Mouse (Mus musculus): ENCODE measurements around the gene Zfp593. TPM values are rescaled to one million over a fixed set of nuclear protein-coding genes. Genes with fewer than 3 reads are reported as not detected.

Zfp593 gene
- 12.3 TPM for polyA plus RNA-seq (2015; fragmentation: Illumina TruSeq; extraction: RNeasy Lipid Tissue Mini Kit (QIAGEN cat#74804); ENCODE audit: low read depth, low replicate concordance)

GRCm38 (mm10) chr4:134245148-134245843 is at the start of gene Zfp593:
Gene Zfp593, minus strand, starts transcription at chr4:134245592.

GRCm38 (mm10) chr4:134287575-134288025 is 42.2 kb upstream of the Zfp593 start, which contains the start of gene Pdik1l:
Gene Pdik1l, minus strand, starts transcription at chr4:134287895.

DNA sequence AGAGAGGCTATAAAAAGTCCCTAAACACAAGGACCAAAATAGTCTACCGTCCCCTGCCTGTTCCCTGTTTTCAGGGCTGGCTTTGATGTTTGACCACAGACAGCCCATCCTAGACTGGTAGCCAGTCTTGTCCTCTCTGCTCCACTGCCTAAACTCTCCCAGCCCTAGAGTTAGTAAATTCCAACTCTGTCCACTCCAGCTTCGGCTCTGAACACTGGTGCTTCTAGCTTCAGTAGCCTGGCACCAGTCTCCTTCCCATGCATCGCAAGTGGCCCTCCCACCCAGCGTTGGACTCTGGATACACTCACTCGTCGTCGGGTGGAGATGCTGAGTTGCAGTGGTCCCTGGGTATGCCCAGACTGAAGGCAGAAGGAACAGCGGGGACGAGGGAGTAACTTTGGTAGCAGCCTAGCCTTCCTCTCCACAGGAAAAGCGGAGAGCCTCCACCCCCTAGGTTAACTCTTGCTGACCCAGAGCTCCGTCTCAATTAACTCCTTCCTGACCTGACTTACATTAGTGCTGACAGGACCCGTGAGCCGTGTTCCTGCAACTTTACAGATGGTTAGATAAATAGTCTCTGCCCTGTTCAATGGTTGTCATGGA is 8.4 kb upstream of the Zfp593 start, which contains the start of gene Grrp1:
Gene Grrp1 (minus strand): TSS at position 385 of the 603 bp plus-strand sequence.

GRCm38 (mm10) chr4:134246719-134247258 is 1.4 kb upstream of the Zfp593 start, which contains the start of gene Gm30191:
Gene Gm30191, plus strand, starts transcription at chr4:134246935.

DNA sequence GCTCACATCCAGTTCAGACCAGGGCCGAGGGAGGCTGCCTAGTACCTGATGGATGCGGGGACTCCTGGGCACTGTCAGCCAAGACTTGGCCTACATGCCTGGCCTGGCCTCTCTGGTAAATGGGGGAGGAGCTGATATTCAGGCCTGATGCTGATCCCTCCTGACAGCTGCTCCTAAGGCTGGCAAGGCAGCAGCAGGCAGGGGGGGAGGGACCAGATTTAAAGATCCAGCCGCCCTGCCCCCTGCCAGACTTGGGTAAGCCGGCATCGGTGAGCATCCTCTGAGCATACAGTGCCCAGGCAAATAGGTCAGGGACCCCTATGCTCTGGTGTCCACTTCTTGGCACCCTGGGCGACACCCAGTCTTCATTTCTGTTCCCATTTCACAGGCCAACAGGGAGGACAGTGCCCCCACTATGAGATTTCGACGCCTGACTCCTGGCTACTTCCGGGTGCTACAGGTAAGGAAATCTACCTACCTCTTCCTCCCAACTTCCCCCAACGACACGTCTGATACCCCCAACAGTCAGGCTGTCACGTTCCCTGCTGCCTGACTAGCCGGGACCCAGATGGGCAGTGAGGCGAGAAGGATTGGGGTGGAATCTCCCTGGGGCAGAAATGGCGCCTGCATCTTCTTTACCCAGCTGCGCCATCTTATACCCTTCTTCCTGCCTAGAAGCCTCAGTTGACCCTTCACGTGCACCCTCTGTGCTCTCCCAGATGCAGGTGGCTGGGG is 1.7 kb downstream of the Zfp593 start, which contains the start of gene E130218I03Rik:
Gene E130218I03Rik (plus strand): TSS at position 147 of the 735 bp plus-strand sequence.

DNA sequence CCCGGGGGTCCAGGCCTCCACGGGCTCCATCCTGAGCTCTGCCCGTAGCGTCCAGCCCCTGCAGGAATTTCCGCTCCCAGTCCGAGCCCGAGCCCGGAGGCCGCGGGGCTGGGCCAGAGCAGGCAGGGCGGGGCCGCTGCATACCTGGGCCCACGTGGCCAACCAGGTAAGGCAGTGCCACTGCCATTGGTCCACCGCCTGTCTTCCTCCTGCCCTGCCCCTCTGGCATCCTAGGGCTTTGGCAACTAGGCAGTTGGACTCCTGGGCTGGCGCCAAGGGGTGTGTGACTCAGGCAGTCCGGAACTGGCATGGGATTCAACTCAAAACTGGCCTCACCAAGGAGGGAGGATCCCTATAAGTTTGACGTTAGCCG is 7.1 kb downstream of the Zfp593 start, which contains the start of gene Cnksr1:
Gene Cnksr1 (minus strand): TSS at position 121 of the 373 bp plus-strand sequence.

DNA sequence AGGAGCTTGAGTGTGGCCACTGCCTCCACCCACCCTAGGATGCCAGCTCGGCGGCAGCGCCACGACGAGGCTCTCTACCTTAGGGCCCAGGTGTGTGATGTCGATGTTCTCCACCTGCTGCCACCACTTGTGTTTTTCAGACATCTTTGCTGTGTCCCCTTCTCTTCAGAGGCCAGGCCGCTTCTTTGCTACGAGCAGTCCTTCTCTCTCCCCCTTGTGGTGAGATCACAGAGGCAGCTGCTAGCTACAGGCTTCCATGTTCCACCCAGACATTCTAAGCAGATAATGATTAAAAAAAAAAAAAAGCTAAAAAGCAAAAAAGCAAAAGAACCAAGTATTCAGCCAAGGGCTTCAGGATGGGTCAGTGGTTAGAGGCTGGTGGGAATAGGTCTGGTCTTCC is 18.2 kb downstream of the Zfp593 start, which contains the start of gene Catsper4:
Gene Catsper4 (minus strand): TSS at position 190 of the 400 bp plus-strand sequence.

DNA sequence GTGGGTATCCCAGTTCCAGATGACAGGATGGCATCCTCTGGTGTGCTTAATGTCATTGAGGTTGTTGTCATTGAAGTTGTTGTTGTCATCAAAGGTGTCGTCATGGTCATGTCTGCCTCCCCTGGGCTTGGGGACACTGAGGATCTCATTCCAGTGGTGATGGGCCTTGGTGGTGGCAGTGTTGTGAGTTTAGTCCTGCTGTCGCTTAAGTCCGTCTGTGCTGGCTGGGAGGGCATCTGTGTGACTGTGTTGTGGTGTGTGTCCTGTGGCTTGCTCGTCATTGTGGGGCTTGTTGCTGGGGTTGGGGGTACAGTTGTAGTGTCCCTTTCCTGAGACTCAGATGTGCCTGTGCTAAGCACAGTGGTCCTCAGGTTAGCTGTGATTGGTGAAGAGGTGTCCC is 42.5 kb downstream of the Zfp593 start, which contains the start of gene Gm7534:
Gene Gm7534 (minus strand): TSS at position 101 of the 400 bp plus-strand sequence.

Other genes with a start within 250 kb of the Zfp593 start
- gene Dhdds, start 244.7 kb downstream of the Zfp593 start, polyA plus RNA-seq (2015; fragmentation: Illumina TruSeq; extraction: RNeasy Lipid Tissue Mini Kit (QIAGEN cat#74804); ENCODE audit: low read depth, low replicate concordance): 54.8 TPM
- gene Lin28a, start 226.8 kb downstream of the Zfp593 start, polyA plus RNA-seq (2015; fragmentation: Illumina TruSeq; extraction: RNeasy Lipid Tissue Mini Kit (QIAGEN cat#74804); ENCODE audit: low read depth, low replicate concordance): 0.12 TPM
- not detected for gene Zfp683, start 191.8 kb downstream of the Zfp593 start, polyA plus RNA-seq (2015; fragmentation: Illumina TruSeq; extraction: RNeasy Lipid Tissue Mini Kit (QIAGEN cat#74804); ENCODE audit: low read depth, low replicate concordance)
- 3.2 TPM for gene Crybg2, start 184.8 kb downstream of the Zfp593 start, polyA plus RNA-seq (2015; fragmentation: Illumina TruSeq; extraction: RNeasy Lipid Tissue Mini Kit (QIAGEN cat#74804); ENCODE audit: low read depth, low replicate concordance)
- 9.8 TPM for gene Cd52, start 150.5 kb downstream of the Zfp593 start, polyA plus RNA-seq (2015; fragmentation: Illumina TruSeq; extraction: RNeasy Lipid Tissue Mini Kit (QIAGEN cat#74804); ENCODE audit: low read depth, low replicate concordance)
- gene Ubxn11, start 143.0 kb downstream of the Zfp593 start, polyA plus RNA-seq (2015; fragmentation: Illumina TruSeq; extraction: RNeasy Lipid Tissue Mini Kit (QIAGEN cat#74804); ENCODE audit: low read depth, low replicate concordance): 19.3 TPM
- 286 TPM for gene Sh3bgrl3, start 116.8 kb downstream of the Zfp593 start, polyA plus RNA-seq (2015; fragmentation: Illumina TruSeq; extraction: RNeasy Lipid Tissue Mini Kit (QIAGEN cat#74804); ENCODE audit: low read depth, low replicate concordance)
- 12.2 TPM for gene Cep85, start 58.5 kb downstream of the Zfp593 start, polyA plus RNA-seq (2015; fragmentation: Illumina TruSeq; extraction: RNeasy Lipid Tissue Mini Kit (QIAGEN cat#74804); ENCODE audit: low read depth, low replicate concordance)
- gene Gm7534, start 42.6 kb downstream of the Zfp593 start, polyA plus RNA-seq (2015; fragmentation: Illumina TruSeq; extraction: RNeasy Lipid Tissue Mini Kit (QIAGEN cat#74804); ENCODE audit: low read depth, low replicate concordance): not detected
- gene Catsper4, start 18.2 kb downstream of the Zfp593 start, polyA plus RNA-seq (2015; fragmentation: Illumina TruSeq; extraction: RNeasy Lipid Tissue Mini Kit (QIAGEN cat#74804); ENCODE audit: low read depth, low replicate concordance): not detected
- gene Cnksr1, start 7.2 kb downstream of the Zfp593 start, polyA plus RNA-seq (2015; fragmentation: Illumina TruSeq; extraction: RNeasy Lipid Tissue Mini Kit (QIAGEN cat#74804); ENCODE audit: low read depth, low replicate concordance): 0.18 TPM
- gene E130218I03Rik, start 1.9 kb downstream of the Zfp593 start, polyA plus RNA-seq (2015; fragmentation: Illumina TruSeq; extraction: RNeasy Lipid Tissue Mini Kit (QIAGEN cat#74804); ENCODE audit: low read depth, low replicate concordance): not detected
- gene Gm30191, start 1.3 kb upstream of the Zfp593 start, polyA plus RNA-seq (2015; fragmentation: Illumina TruSeq; extraction: RNeasy Lipid Tissue Mini Kit (QIAGEN cat#74804); ENCODE audit: low read depth, low replicate concordance): not detected
- gene Grrp1, start 8.5 kb upstream of the Zfp593 start, polyA plus RNA-seq (2015; fragmentation: Illumina TruSeq; extraction: RNeasy Lipid Tissue Mini Kit (QIAGEN cat#74804); ENCODE audit: low read depth, low replicate concordance): 4.2 TPM
- gene Pdik1l, start 42.3 kb upstream of the Zfp593 start, polyA plus RNA-seq (2015; fragmentation: Illumina TruSeq; extraction: RNeasy Lipid Tissue Mini Kit (QIAGEN cat#74804); ENCODE audit: low read depth, low replicate concordance): 11.7 TPM
- not detected for gene Trim63, start 69.5 kb upstream of the Zfp593 start, polyA plus RNA-seq (2015; fragmentation: Illumina TruSeq; extraction: RNeasy Lipid Tissue Mini Kit (QIAGEN cat#74804); ENCODE audit: low read depth, low replicate concordance)
- gene Slc30a2, start 97.6 kb upstream of the Zfp593 start, polyA plus RNA-seq (2015; fragmentation: Illumina TruSeq; extraction: RNeasy Lipid Tissue Mini Kit (QIAGEN cat#74804); ENCODE audit: low read depth, low replicate concordance): not detected
- gene Extl1, start 138.3 kb upstream of the Zfp593 start, polyA plus RNA-seq (2015; fragmentation: Illumina TruSeq; extraction: RNeasy Lipid Tissue Mini Kit (QIAGEN cat#74804); ENCODE audit: low read depth, low replicate concordance): 32.5 TPM
- 6.1 TPM for gene Pafah2, start 150.7 kb upstream of the Zfp593 start, polyA plus RNA-seq (2015; fragmentation: Illumina TruSeq; extraction: RNeasy Lipid Tissue Mini Kit (QIAGEN cat#74804); ENCODE audit: low read depth, low replicate concordance)
- 1,473 TPM for gene Stmn1, start 222.7 kb upstream of the Zfp593 start, polyA plus RNA-seq (2015; fragmentation: Illumina TruSeq; extraction: RNeasy Lipid Tissue Mini Kit (QIAGEN cat#74804); ENCODE audit: low read depth, low replicate concordance)

Measured in brain, adult 10 weeks (tissue).